Mouse (Mus musculus) spleen, adult 12 weeks (tissue): ENCODE data around the gene Zfand3.

Source experiments
- DNase-seq: peaks from one replicate; pipeline ENCODE4 v3.0.0; 2022; ENCODE audit warnings: low spot score

The Zfand3 gene

GRCm38 (mm10) chr17:30053463-30053862 lies 48.9 kb downstream of the Zfand3 start:
- DNase-seq, result no peak

- no peak for DNase-seq
These were observed 49.3 kb downstream of the Zfand3 start for GRCm38 (mm10) chr17:30053871-30054270.

- DNase-seq, result no peak
These were observed 51.7 kb downstream of the Zfand3 start for GRCm38 (mm10) chr17:30056226-30056625.

GRCm38 (mm10) chr17:30058594-30058993 lies 54.1 kb downstream of the Zfand3 start:
- DNase-seq, result no peak

GRCm38 (mm10) chr17:30059066-30059465 lies 54.5 kb downstream of the Zfand3 start:
- no peak for DNase-seq

GRCm38 (mm10) chr17:30061100-30061837 lies 56.7 kb downstream of the Zfand3 start:
- DNase-seq, result no peak

- DNase-seq, result no peak
These were observed 59.3 kb downstream of the Zfand3 start for GRCm38 (mm10) chr17:30063849-30064248.

- DNase-seq, result no peak
These were observed 60.2 kb downstream of the Zfand3 start for GRCm38 (mm10) chr17:30064746-30065145.

- no peak for DNase-seq
These were observed 65.2 kb downstream of the Zfand3 start for GRCm38 (mm10) chr17:30069776-30070175.

GRCm38 (mm10) chr17:30070631-30071030 lies 66.1 kb downstream of the Zfand3 start:
- no peak for DNase-seq

- no peak for DNase-seq
These were observed 68.1 kb downstream of the Zfand3 start for GRCm38 (mm10) chr17:30072613-30073012.

- no peak for DNase-seq
These were observed 71.4 kb downstream of the Zfand3 start for GRCm38 (mm10) chr17:30075896-30076295.

- no peak for DNase-seq
These were observed 79.5 kb downstream of the Zfand3 start for GRCm38 (mm10) chr17:30084007-30084406.

- DNase-seq, result no peak
These were observed 82.2 kb downstream of the Zfand3 start for GRCm38 (mm10) chr17:30086695-30087094.

- DNase-seq, result no peak
These were observed 83.9 kb downstream of the Zfand3 start for GRCm38 (mm10) chr17:30088431-30088830.

GRCm38 (mm10) chr17:30090416-30090815 lies 85.9 kb downstream of the Zfand3 start:
- DNase-seq, result no peak

GRCm38 (mm10) chr17:30093148-30093749 lies 88.7 kb downstream of the Zfand3 start:
- no peak for DNase-seq

- no peak for DNase-seq
These were observed 92.6 kb downstream of the Zfand3 start for GRCm38 (mm10) chr17:30097156-30097555.

- no peak for DNase-seq
These were observed 93.1 kb downstream of the Zfand3 start for GRCm38 (mm10) chr17:30097677-30098076.

- no peak for DNase-seq
These were observed 95.1 kb downstream of the Zfand3 start for GRCm38 (mm10) chr17:30099670-30100069.

- DNase-seq, result no peak
These were observed 97.3 kb downstream of the Zfand3 start for GRCm38 (mm10) chr17:30101801-30102200.

- no peak for DNase-seq
These were observed 98.5 kb downstream of the Zfand3 start for GRCm38 (mm10) chr17:30103005-30103404.

- no peak for DNase-seq
These were observed 99.2 kb downstream of the Zfand3 start for GRCm38 (mm10) chr17:30103641-30104165.

GRCm38 (mm10) chr17:30105369-30105768 lies 100.8 kb downstream of the Zfand3 start:
- DNase-seq, result no peak
